Mouse (Mus musculus) thymus, postnatal 0 days (tissue): Measurements from ENCODE around the gene Aim2. TPM values are rescaled to one million over a fixed set of nuclear protein-coding genes. Genes with fewer than 3 reads are reported as not detected.
"Not testable (repeated sequence)": the region's sequence is repeated elsewhere in the genome, so short reads cannot be mapped to it uniquely, and the experiment has no call there.

Experiments used
- DNase-seq: peaks from one replicate; pipeline ENCODE4 v3.0.0-alpha.2; 2015; ENCODE audit warnings: low spot score
- polyA plus RNA-seq: library from polyadenylated mRNA; unstranded; fragments of >200 nt; fragmentation: Nextera tagmentation; extraction: Ambion mirVana; gene quantifications from 2 replicates; pipeline ENCODE4 v1.2.1, GENCODE M21; 2015

Aim2 gene
- polyA plus RNA-seq, 1 experiment from 2014 or later: 12.0 TPM

- no peak for DNase-seq
These were observed 101.0 kb downstream of the Aim2 start for GRCm38 (mm10) chr1:173451665-173452064.

- peak; percentile 67 for DNase-seq
These were observed 105.6 kb downstream of the Aim2 start for GRCm38 (mm10) chr1:173456139-173456754.

GRCm38 (mm10) chr1:173456761-173457160 is 106.1 kb downstream of the Aim2 start:
- no peak for DNase-seq

- DNase-seq: not testable (repeated sequence)
These were observed 129.9 kb downstream of the Aim2 start for GRCm38 (mm10) chr1:173480399-173481181.

GRCm38 (mm10) chr1:173481182-173481574 is 130.5 kb downstream of the Aim2 start:
- DNase-seq: not testable (repeated sequence)

- peak; percentile 50 for DNase-seq
These were observed 140.3 kb downstream of the Aim2 start, which contains the start of gene Ifi206 for GRCm38 (mm10) chr1:173490812-173491480. Gene Ifi206, minus strand, starts transcription at chr1:173491041.

GRCm38 (mm10) chr1:173491483-173491882 is 140.8 kb downstream of the Aim2 start:
- not testable (repeated sequence) for DNase-seq

GRCm38 (mm10) chr1:173510595-173510994 is 159.9 kb downstream of the Aim2 start:
- DNase-seq: not testable (repeated sequence)

Other genes starting within 250 kb of the Aim2 start
- gene Olfr1408, start 213.5 kb upstream of the Aim2 start, polyA plus RNA-seq: not detected in 2 replicates
- gene Olfr1406, start 160.2 kb upstream of the Aim2 start, polyA plus RNA-seq: not detected in 2 replicates
- not detected in 2 replicates for gene Olfr218, start 153.1 kb upstream of the Aim2 start, polyA plus RNA-seq
- not detected in 2 replicates for gene Olfr1404, start 138.5 kb upstream of the Aim2 start, polyA plus RNA-seq
- 0.18 and 0.21 TPM in 2 replicates for gene Fcer1a, start 123.7 kb upstream of the Aim2 start, polyA plus RNA-seq
- not detected in 2 replicates for gene Olfr418, start 84.9 kb upstream of the Aim2 start, polyA plus RNA-seq
- 0.17 TPM in 1 of 2 replicates, not detected in the other for gene Mptx2, start 73.1 kb upstream of the Aim2 start, polyA plus RNA-seq
- gene Ackr1, start 17.1 kb upstream of the Aim2 start, polyA plus RNA-seq: 1.4 and 2.0 TPM in 2 replicates
- 0.26 and 0.42 TPM in 2 replicates for gene Cadm3, start 16.8 kb downstream of the Aim2 start, polyA plus RNA-seq
- 3.7 and 4.0 TPM in 2 replicates for gene Ifi206, start 140.2 kb downstream of the Aim2 start, polyA plus RNA-seq
- gene Ifi214, start 185.1 kb downstream of the Aim2 start, polyA plus RNA-seq: 0.13 and 0.29 TPM in 2 replicates
- gene Ifi213, start 248.4 kb downstream of the Aim2 start, polyA plus RNA-seq: 1.8 and 3.3 TPM in 2 replicates